Mouse (Mus musculus) layer of hippocampus, postnatal 36 days (tissue): Measurements from ENCODE around the gene Zfp811. TPM values are rescaled to one million over a fixed set of nuclear protein-coding genes. Genes with fewer than 3 reads are reported as not detected.

Experiments
- DNase-seq, 2 experiments: peaks; one replicate each; pipeline ENCODE4 v3.0.0; 2022
- total RNA-seq, 2 experiments: library from RNA; stranded (reverse); gene quantifications; 2 replicates each; pipeline ENCODE4 v1.2.3; 2021

Gene Zfp811
- total RNA-seq, 2 experiments from 2014 or later: 7.0 to 7.9 TPM

GRCm38 (mm10) chr17:32752813-32753360 lies 56.8 kb downstream of the Zfp811 start:
- DNase-seq: no peak

GRCm38 (mm10) chr17:32750611-32751010 lies 59.1 kb downstream of the Zfp811 start:
- no peak for DNase-seq

Other genes with a start within 250 kb of the Zfp811 start
- not detected for gene Cyp4f37, start 188.6 kb downstream of the Zfp811 start, total RNA-seq
- gene Cyp4f40, start 151.0 kb downstream of the Zfp811 start, total RNA-seq: not detected
- gene Cyp4f15, start 124.3 kb downstream of the Zfp811 start, total RNA-seq: 10 to 100 TPM; 16.7 to 20.8 TPM
- 100 to 1,000 TPM in 1 of 2 experiments, 10 to 100 TPM in 1; 98.6 to 106 TPM for gene Zfp871, start 21.6 kb downstream of the Zfp811 start, total RNA-seq
- 10 to 100 TPM; 32.0 to 33.8 TPM for gene Zfp799, start 20.3 kb upstream of the Zfp811 start, total RNA-seq
- 10 to 100 TPM in 1 of 2 experiments, 1 to 10 TPM in 1; 7.6 to 11.5 TPM for gene Zfp870, start 81.7 kb upstream of the Zfp811 start, total RNA-seq
- gene Cyp4f14, start 107.4 kb upstream of the Zfp811 start, total RNA-seq: 1 to 10 TPM; 4.3 to 4.6 TPM
- 10 to 100 TPM; 23.4 to 24.1 TPM for gene Cyp4f13, start 137.5 kb upstream of the Zfp811 start, total RNA-seq
- 1 to 10 TPM; 4.7 to 5.0 TPM for gene Zfp472, start 155.9 kb upstream of the Zfp811 start, total RNA-seq
- 10 to 100 TPM; 16.8 to 17.3 TPM for gene Zfp952, start 183.2 kb upstream of the Zfp811 start, total RNA-seq
- gene Zfp763, start 223.5 kb upstream of the Zfp811 start, total RNA-seq: 10 to 100 TPM; 19.7 to 24.3 TPM